Mouse (Mus musculus) embryonic facial prominence, embryonic 10.5 days (tissue): Measurements from ENCODE around the gene Nr1h4. TPM values are rescaled to one million over a fixed set of nuclear protein-coding genes. Genes with fewer than 3 reads are reported as not detected.

Experiments
- DNase-seq: peaks from one replicate; pipeline ENCODE4 v3.0.0-alpha.2; 2017; ENCODE audit warnings: low spot score
- H3K27ac ChIP-seq: fragments of 300-500 bp; sonication (generic); replicated peaks from 2 replicates; pipeline ENCODE4 v1.5.1; 2016; ENCODE audit warnings: mild to moderate bottlenecking
- H3K27me3 ChIP-seq: fragments of 300-500 bp; sonication (generic); replicated peaks from 2 replicates; pipeline ENCODE4 v1.6.1; 2016; ENCODE audit warnings: low read depth, mild to moderate bottlenecking; ENCODE audit not compliant: poor library complexity, severe bottlenecking
- H3K36me3 ChIP-seq: fragments of 300-500 bp; sonication (generic); replicated peaks from 2 replicates; pipeline ENCODE4 v1.6.1; 2016; ENCODE audit warnings: mild to moderate bottlenecking, moderate library complexity
- H3K4me1 ChIP-seq: fragments of 300-500 bp; sonication (generic); 2 replicates; pipeline ENCODE4 v1.6.1; 2016
- H3K4me3 ChIP-seq: fragments of 300-500 bp; sonication (generic); 2 replicates; pipeline ENCODE4 v1.5.1; 2016; ENCODE audit warnings: mild to moderate bottlenecking, moderate library complexity
- H3K9me3 ChIP-seq: fragments of 300-500 bp; sonication (generic); 2 replicates; pipeline ENCODE4 v1.6.1; 2016; ENCODE audit warnings: mild to moderate bottlenecking
- WGBS: fragments of 180-500 bp; shearing (Covaris S2); methylation state at CpG from one replicate; pipeline ENCODE4 v1.1.7; 2016; 5-methylcytosine and 5-hydroxymethylcytosine counted together
- polyA plus RNA-seq: library from polyadenylated mRNA; unstranded; fragments of >200 nt; fragmentation: Nextera tagmentation; extraction: Ambion mirVana; gene quantifications from 2 replicates; pipeline ENCODE4 v1.2.1, GENCODE M21; 2016

Gene Nr1h4
- polyA plus RNA-seq, 1 experiment from 2014 or later: not detected

DNA sequence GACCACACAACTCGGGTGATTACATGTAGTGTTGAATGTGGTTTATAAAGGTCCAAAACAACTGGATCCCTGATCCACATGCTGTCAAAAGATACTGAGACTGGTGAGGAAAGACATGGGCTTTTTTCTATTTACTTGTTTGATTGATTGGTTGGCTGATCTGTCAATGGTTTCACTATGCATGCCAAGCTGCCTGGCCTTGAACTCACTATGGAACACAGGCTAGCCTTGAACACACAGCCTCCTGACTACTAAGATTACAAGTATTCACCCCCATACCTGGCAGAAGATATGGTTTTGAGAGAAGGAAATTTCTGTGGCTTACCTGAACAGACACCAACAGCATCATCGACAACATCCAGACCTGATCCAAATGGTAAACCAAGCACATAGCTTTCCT is 15.0 kb downstream of the Nr1h4 start:
- no peaks in the 10 kb centered on the region for H3K4me1 ChIP-seq
- H3K36me3 ChIP-seq: no peaks in the 10 kb centered on the region
- H3K9me3 ChIP-seq: no peaks in the 10 kb centered on the region
- H3K4me3 ChIP-seq: no peak overlapping the region
- DNase-seq: no peak
- no peak overlapping the region for H3K27ac ChIP-seq
- 87% methylated on average over 2 of the region's 2 CpGs for WGBS
- no peaks in the 10 kb centered on the region for H3K27me3 ChIP-seq

DNA sequence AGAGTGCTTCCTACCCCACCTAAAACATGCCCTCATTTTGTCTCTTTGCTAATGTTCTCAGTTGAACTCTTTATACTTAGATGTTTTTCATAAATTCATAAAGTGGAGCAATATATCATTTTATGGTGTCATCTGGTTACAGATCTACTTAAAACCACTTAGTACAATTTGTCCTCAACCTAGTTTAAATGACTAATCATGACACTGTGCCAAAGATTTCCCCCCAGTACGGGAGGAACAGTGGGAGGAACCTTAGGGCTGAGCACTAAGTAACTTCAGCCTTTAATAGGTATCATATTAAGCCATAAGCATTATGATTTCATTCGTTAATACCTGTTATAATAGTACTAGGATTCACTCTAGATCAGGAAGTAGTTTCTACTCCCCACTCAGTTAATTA is 17.6 kb downstream of the Nr1h4 start:
- H3K9me3 ChIP-seq: no peaks in the 10 kb centered on the region
- no peaks in the 10 kb centered on the region for H3K27me3 ChIP-seq
- no peaks in the 10 kb centered on the region for H3K4me1 ChIP-seq
- WGBS: 77% methylated on average over 2 of the region's 2 CpGs
- DNase-seq: no peak
- H3K36me3 ChIP-seq: no peaks in the 10 kb centered on the region
- H3K27ac ChIP-seq: no peak overlapping the region
- H3K4me3 ChIP-seq: no peak overlapping the region

DNA sequence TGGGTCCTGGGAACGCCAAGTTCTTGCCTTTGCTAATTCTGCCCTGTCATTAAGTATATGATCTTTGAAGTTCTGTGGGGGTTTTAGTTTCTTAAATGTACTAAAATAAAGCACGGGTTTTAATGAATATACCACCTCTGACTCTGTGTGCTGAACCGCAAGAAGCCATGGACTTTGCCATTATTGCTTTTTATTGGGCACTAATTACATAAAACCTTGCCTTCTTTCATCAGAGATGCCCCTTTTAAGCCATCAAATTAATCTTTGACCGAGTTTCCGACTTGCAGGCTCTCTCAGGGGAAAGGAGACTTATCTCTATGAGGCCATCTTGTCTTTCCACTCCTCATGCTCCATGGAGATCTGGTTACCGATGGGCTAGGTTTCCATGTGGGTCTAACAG is 20.8 kb downstream of the Nr1h4 start:
- Histone ChIP-seq H3K27me3 (no peaks in the 10 kb centered on the region), H3K9me3 (no peaks in the 10 kb centered on the region), H3K4me1 (no peaks in the 10 kb centered on the region), H3K27ac (no peak overlapping the region), H3K36me3 (no peaks in the 10 kb centered on the region), H3K4me3 (no peak overlapping the region)
- WGBS: 86% methylated on average over 6 of the region's 6 CpGs
- no peak for DNase-seq

DNA sequence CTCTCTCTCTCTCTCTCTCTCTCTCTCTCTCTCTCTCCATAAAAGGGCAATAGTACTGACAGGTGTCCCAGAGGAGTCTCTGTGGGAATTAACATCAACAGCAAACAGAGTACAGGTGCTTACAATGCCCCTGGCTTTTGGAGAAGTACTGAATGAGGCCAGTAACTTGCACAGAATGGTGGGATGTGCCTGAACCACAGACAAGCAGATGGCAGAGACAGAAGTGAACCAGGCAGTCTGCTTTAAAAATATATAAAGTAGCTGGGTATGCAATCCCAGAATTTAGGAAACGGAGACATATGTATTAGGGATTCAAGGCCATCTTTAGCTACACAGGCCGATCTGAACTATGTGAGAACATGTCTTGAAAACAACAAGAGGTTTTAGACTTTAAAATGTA is 22.8 kb downstream of the Nr1h4 start:
- H3K4me3 ChIP-seq: no peak overlapping the region
- 90% methylated on average over 2 of the region's 2 CpGs for WGBS
- no peak for DNase-seq
- H3K27me3 ChIP-seq: no peaks in the 10 kb centered on the region
- no peaks in the 10 kb centered on the region for H3K9me3 ChIP-seq
- no peaks in the 10 kb centered on the region for H3K36me3 ChIP-seq
- no peaks in the 10 kb centered on the region for H3K4me1 ChIP-seq
- H3K27ac ChIP-seq: no peak overlapping the region

DNA sequence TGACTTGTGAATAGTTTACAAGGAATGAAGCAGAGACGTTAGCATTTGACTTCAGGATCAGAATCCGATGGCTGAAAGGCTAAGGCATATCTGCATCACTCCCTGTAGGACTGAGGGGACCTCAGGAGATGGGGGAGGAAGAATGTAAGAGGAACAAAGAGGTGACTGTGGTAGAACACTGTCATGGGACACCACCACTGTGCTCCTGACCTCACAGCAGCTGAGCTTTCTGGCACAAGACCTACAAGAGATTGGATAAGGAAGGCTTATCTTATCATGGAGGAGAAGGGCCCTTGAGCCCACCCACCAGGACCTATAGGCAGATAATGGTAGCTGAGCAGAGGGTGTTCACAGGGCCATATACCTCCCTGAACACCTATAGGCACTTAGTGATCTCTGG is 24.8 kb downstream of the Nr1h4 start:
- WGBS: 80% methylated on average over 2 of the region's 2 CpGs
- H3K27me3 ChIP-seq: no peaks in the 10 kb centered on the region
- no peak overlapping the region for H3K4me3 ChIP-seq
- no peak overlapping the region for H3K27ac ChIP-seq
- no peaks in the 10 kb centered on the region for H3K4me1 ChIP-seq
- no peaks in the 10 kb centered on the region for H3K9me3 ChIP-seq
- no peaks in the 10 kb centered on the region for H3K36me3 ChIP-seq
- DNase-seq: no peak

DNA sequence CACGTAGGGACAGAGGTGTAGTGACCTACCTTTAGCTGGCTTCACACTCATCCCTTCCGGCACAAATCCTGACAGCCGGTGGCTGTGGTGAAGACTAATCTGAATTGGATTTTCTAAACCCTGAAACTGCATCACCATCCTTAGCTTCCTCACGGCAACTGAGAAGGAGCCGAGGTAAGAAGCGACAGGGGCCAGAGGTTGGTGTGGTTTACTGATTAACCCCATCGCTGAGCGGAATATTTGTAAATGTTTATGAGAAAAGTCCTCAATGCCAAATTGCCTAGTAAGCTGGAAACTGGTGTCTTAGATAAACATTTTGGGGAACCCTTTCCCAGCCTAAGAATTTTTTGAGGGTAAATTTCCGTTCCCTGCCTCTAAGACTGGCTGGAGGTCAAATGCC is 26.9 kb downstream of the Nr1h4 start:
- no peak for DNase-seq

DNA sequence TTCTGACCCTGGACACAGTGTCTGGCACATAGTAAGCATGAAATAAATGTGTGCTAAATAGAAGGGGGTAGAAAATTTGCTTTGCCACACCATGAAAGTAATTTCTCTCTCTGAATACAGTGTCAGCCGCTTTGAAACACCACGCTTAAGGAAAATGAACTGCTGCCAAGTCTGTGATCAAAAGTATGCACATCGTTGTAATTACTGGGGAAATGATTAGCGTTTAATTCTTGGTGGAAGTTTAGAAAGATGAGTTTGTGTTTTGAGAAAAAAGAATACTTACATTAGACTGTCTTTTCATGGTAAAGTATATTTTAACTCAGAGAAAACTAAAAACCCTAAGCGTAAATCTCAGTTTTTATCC is 27.8 kb downstream of the Nr1h4 start:
- no peaks in the 10 kb centered on the region for H3K9me3 ChIP-seq
- H3K27me3 ChIP-seq: no peaks in the 10 kb centered on the region
- H3K36me3 ChIP-seq: no peaks in the 10 kb centered on the region
- no peak for DNase-seq
- no peak overlapping the region for H3K27ac ChIP-seq
- no peak overlapping the region for H3K4me3 ChIP-seq
- H3K4me1 ChIP-seq: no peaks in the 10 kb centered on the region
- WGBS: 91% methylated on average over 5 of the region's 5 CpGs

More for the DNA sequence above, 26.9 kb downstream of the Nr1h4 start:
- no peaks in the 10 kb centered on the region for H3K27me3 ChIP-seq
- no peak overlapping the region for H3K4me3 ChIP-seq
- no peak overlapping the region for H3K27ac ChIP-seq
- H3K36me3 ChIP-seq: no peaks in the 10 kb centered on the region
- no peaks in the 10 kb centered on the region for H3K9me3 ChIP-seq
- 94% methylated on average over 9 of the region's 9 CpGs for WGBS
- H3K4me1 ChIP-seq: no peaks in the 10 kb centered on the region

DNA sequence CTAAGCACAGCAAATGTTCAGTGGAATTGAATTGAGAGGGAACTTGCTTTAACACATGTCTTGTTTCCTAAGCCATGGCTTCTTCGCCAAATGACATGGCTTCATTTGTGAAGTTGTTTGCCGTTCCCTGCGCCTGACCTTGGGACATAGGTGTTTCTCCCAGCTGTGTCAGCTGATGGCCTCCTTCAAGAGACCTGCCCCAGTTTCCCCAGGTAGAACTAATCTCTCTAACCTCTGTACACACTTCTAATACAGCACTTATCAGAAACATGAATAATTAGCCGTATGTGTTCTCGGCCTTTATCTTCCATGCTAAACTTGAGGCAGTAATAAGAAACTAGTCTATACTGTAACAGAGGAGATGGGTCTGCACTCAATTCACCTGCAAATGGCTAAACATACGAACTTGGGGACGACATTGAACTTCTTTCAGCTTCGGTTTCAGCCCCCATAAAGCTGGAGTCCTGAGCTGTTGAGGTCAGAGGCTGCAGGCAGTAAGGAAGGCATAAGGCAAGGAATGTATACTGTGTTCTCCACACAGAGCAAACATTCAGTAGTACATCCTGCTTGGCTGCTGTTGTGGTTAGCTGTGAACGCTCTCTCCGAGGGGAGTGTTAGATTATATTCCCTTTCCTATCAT is 28.3 kb downstream of the Nr1h4 start:
- Histone ChIP-seq H3K4me3 (no peak overlapping the region), H3K27me3 (no peaks in the 10 kb centered on the region), H3K9me3 (no peaks in the 10 kb centered on the region), H3K36me3 (no peaks in the 10 kb centered on the region), H3K27ac (no peak overlapping the region), H3K4me1 (no peaks in the 10 kb centered on the region)
- DNase-seq: no peak
- WGBS: 87% methylated on average over 10 of the region's 10 CpGs

DNA sequence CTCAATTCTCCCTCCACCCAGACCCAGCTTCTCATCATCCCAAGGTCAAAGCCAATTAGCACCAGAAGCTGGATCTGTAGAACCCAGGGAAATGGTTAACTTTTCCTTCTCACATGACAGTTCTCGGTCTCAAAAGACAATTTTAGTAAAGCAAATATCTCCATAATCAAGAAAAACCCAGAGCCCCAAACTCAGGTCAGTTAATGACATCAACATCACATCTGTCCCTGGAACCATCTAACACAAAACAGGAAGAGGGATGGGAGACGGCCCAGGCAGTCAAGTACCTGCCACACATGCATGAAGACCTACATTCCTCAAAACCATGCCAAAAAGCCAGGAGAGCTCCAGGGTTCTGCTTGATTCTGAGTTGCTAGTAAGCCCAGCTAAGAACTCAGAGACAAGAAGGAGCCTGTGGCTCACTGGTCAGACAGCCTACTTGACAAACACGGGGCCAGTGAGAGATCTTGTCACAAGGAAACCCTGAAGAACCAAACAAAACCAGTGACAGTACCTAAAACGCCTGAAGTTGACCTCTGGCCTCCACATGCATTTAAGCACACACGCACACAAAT is 30.3 kb downstream of the Nr1h4 start:
- H3K36me3 ChIP-seq: no peaks in the 10 kb centered on the region
- WGBS: 82% methylated on average over 5 of the region's 5 CpGs
- H3K27me3 ChIP-seq: no peaks in the 10 kb centered on the region
- no peak for DNase-seq
- no peak overlapping the region for H3K27ac ChIP-seq
- no peak overlapping the region for H3K4me3 ChIP-seq
- no peaks in the 10 kb centered on the region for H3K9me3 ChIP-seq
- H3K4me1 ChIP-seq: no peaks in the 10 kb centered on the region

DNA sequence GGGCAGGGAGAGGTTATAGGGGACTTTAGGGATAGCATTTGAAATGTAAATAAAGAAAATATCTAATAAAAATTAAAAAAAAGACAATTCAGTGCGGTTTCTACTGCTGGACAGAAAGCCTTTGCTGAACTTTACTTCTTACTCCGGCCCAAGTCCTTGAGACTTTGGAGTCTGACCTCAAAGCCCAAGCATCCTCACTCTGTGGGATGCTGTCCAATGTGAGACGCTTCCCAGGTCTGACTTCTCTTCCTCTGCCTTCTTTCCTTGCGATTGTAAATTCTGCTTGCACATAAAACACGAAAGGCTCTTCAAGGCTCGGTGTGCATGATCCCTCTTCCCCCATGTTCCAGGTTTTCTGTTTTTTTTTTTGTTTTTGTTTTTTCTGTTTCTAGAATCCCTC is 31.5 kb downstream of the Nr1h4 start:
- WGBS: 90% methylated on average over 6 of the region's 6 CpGs

DNA sequence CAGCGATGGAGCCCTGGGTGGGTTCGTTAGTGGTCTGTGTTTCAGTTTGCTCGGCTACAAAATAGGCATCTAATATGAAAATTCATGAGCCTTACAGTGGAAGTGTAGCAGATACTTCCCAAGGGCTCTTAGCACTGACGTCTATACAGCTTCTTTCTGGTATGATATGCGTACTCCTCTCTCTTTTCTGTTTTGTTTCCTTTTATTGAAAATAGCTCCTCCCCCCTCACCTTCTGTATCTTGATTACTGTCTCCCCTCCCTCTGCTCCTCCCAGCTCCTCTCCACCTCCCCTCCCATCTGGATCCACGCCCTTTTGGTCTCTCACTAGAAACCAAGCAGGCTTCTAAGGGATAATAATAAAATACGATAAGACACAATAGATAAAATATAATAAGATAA is 37.8 kb downstream of the Nr1h4 start:
- Histone ChIP-seq H3K4me1 (no peaks in the 10 kb centered on the region), H3K4me3 (no peak overlapping the region), H3K9me3 (no peaks in the 10 kb centered on the region), H3K27me3 (peaks cover 26% of the 10 kb centered on the region), H3K36me3 (no peaks in the 10 kb centered on the region), H3K27ac (no peak overlapping the region)
- 84% methylated on average over 7 of the region's 7 CpGs for WGBS
- no peak for DNase-seq

More for the DNA sequence above, 31.5 kb downstream of the Nr1h4 start:
- H3K4me1 ChIP-seq: no peaks in the 10 kb centered on the region
- DNase-seq: no peak
- no peaks in the 10 kb centered on the region for H3K36me3 ChIP-seq
- H3K27me3 ChIP-seq: no peaks in the 10 kb centered on the region
- H3K27ac ChIP-seq: no peak overlapping the region
- no peaks in the 10 kb centered on the region for H3K9me3 ChIP-seq
- no peak overlapping the region for H3K4me3 ChIP-seq

DNA sequence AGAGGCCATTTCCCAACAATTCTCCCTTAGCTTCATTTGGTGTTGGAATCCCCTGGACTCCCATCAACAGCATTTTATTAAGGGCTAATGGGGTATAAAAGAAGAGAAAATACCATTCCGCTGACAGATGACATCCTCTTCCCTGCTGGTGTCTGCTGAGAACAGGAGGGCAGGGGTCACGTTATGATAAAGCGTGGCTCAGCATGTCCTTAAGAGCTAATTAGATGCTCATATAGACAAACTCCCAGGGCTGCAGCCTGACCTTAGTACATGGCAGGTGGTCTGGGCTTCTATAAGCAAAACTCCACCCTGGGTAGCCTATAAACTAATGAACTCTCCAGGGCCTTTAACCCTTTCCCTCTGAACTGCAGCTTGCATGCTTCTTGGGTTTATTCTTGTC is 42.1 kb downstream of the Nr1h4 start:
- no peak overlapping the region for H3K27ac ChIP-seq
- peak; percentile 23 for DNase-seq
- no peak overlapping the region for H3K4me3 ChIP-seq
- H3K4me1 ChIP-seq: no peaks in the 10 kb centered on the region
- H3K36me3 ChIP-seq: no peaks in the 10 kb centered on the region
- peaks cover 42% of the 10 kb centered on the region for H3K27me3 ChIP-seq
- WGBS: 23% methylated on average over 3 of the region's 3 CpGs
- no peaks in the 10 kb centered on the region for H3K9me3 ChIP-seq

DNA sequence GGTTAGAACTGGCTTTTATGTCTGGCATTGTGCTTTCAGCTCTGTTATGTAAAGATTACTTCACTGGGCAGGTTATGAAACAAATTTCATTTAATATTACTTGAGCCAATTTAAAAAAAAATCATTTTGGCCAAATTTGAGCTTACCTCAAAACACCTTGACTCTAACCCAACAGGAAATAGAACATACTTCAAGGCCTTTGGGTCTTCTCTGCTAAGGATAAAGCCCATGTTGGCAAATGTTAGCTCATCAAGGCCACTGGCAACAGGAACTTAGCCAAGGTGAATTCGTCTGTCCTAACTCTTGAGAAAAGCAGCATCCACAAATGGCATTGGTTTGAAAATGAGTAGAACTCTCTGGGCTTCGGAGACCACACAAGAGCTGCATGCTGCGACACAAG is 43.1 kb downstream of the Nr1h4 start:
- no peak overlapping the region for H3K27ac ChIP-seq
- H3K4me3 ChIP-seq: no peak overlapping the region
- WGBS: 87% methylated on average over 3 of the region's 3 CpGs
- H3K36me3 ChIP-seq: no peaks in the 10 kb centered on the region
- DNase-seq: no peak
- peaks cover 42% of the 10 kb centered on the region for H3K27me3 ChIP-seq
- H3K4me1 ChIP-seq: no peaks in the 10 kb centered on the region
- H3K9me3 ChIP-seq: no peaks in the 10 kb centered on the region
